Mouse (Mus musculus) lung, postnatal 0 days (tissue): ENCODE results near the gene Os9.

ENCODE experiments used
- CTCF ChIP-seq: IDR thresholded peaks from 2 replicates; pipeline ENCODE4 v1.5.1; 2016; ENCODE audit warnings: antibody characterized with exemption, mild to moderate bottlenecking
- EP300 ChIP-seq: IDR thresholded peaks from 2 replicates; pipeline ENCODE4 v1.6.1; 2016; ENCODE audit warnings: antibody characterized with exemption, mild to moderate bottlenecking, control low read depth

GRCm38 (mm10) chr10:127063913-127064870, 56.7 kb downstream of the Os9 start:
- TF ChIP-seq EP300 (no peak), CTCF (no peak)
